Mouse (Mus musculus): ENCODE data around the gene Dctd. TPM values are rescaled to one million over a fixed set of nuclear protein-coding genes. Genes with fewer than 3 reads are reported as not detected.

Gene Dctd
- polyA plus RNA-seq, 1 experiment from 2014 or later, result 41.1 TPM

DNA sequence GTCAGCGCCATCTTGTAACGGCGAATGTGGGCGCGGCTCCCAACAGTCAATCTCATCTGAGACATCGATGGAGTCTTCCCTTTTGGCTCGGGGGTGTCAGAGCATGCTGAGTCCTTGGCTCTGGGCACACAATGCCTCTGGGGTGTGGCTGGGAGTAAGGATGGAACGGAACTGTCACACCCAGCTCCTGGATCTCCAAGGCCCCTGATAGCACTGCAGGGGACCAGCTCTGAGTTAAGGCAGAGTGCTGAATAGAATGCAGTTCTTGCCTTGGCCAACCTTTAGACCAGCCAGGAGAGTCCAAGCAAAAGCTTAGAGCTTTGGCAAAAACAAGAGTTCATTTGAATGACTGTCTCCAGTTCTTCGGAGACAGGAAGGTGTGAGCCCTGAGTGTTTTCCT lies 97.1 kb downstream of the Dctd start:
- Histone ChIP-seq H3K9me3 (ENCODE audit: control insufficient read depth, low read length) (no peaks in the 10 kb centered on the region), H3K4me2 (no peak overlapping the region), H3K27me3 (replicated peaks; ENCODE audit: control insufficient read depth, insufficient read depth, low read length) (no peaks in the 10 kb centered on the region), H3K27ac (ENCODE audit: low read depth, low read length) (no peak overlapping the region), H3K36me3 (ENCODE audit: control insufficient read depth, insufficient read depth, low read length) (no peaks in the 10 kb centered on the region), H3K9ac (ENCODE audit: low read depth, low read length) (no peak overlapping the region), H3K4me3 (ENCODE audit: low read depth, low read length) (no peak overlapping the region), H3K4me1 (replicated peaks; ENCODE audit: control insufficient read depth, insufficient read depth, low read length) (no peaks in the 10 kb centered on the region)
- 93% methylated on average over 9 of the region's 9 CpGs for WGBS
- DNase-seq (ENCODE audit: low spot score) (no peak), ATAC-seq (replicated peaks; ENCODE audit: low FRiP score) (no peak)

DNA sequence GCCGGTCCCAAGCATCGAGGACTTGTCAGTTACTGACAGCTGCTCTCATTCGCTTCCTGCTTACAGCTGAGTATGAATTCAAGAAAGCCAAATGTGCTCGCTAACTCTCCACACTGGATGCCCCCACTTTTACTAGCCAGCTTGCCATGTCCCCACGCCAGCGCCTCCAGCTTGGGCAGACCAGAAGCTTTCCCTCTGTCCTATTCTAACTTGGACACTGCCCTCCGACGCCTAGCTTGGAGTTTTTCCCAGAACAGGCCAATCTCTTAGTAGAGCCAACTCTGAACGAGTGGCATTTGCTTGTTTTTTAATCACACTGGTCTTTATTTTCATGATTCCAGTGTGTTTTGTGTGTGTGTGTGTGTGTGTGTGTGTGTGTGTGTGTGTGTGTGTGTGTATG lies 100.3 kb downstream of the Dctd start:
- H3K4me3 ChIP-seq (ENCODE audit: low read depth, low read length), result no peak overlapping the region
- no peak overlapping the region for H3K4me2 ChIP-seq
- DNase-seq (ENCODE audit: low spot score) (no peak), ATAC-seq (replicated peaks; ENCODE audit: low FRiP score) (no peak)
- H3K27ac ChIP-seq (ENCODE audit: low read depth, low read length), result no peak overlapping the region
- 93% methylated on average over 9 of the region's 9 CpGs for WGBS
- no peaks in the 10 kb centered on the region for H3K27me3 ChIP-seq (replicated peaks; ENCODE audit: control insufficient read depth, insufficient read depth, low read length)
- no peaks in the 10 kb centered on the region for H3K4me1 ChIP-seq (replicated peaks; ENCODE audit: control insufficient read depth, insufficient read depth, low read length)
- H3K36me3 ChIP-seq (ENCODE audit: control insufficient read depth, insufficient read depth, low read length), result no peaks in the 10 kb centered on the region
- H3K9me3 ChIP-seq (ENCODE audit: control insufficient read depth, low read length), result no peaks in the 10 kb centered on the region
- no peak overlapping the region for H3K9ac ChIP-seq (ENCODE audit: low read depth, low read length)

DNA sequence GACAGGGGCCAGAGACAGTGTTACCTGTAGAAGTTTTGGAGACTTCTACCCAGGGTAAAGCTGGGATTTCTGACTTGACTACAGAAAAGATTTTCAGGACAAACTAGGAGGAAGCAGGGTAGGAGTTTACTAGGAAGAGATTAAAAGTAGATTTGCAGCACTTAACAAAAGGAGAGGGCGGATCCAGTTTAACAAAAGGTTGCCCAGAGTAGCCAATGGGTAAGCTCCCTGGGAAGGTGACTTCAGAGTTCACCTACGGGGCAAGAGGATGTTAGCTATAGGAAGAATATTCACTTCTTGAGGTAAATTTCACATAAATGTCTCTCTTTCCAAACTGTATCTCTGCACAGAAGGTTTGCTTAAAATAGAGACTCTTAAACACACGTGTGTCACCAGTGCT lies 103.7 kb downstream of the Dctd start:
- H3K4me2 ChIP-seq, result no peak overlapping the region
- DNase-seq (ENCODE audit: low spot score), result no peak

More for the DNA sequence above, 103.7 kb downstream of the Dctd start:
- 71% methylated on average over 3 of the region's 3 CpGs for WGBS
- Histone ChIP-seq H3K9ac (ENCODE audit: low read depth, low read length) (no peak overlapping the region), H3K4me3 (ENCODE audit: low read depth, low read length) (no peak overlapping the region), H3K9me3 (ENCODE audit: control insufficient read depth, low read length) (no peaks in the 10 kb centered on the region), H3K4me1 (replicated peaks; ENCODE audit: control insufficient read depth, insufficient read depth, low read length) (no peaks in the 10 kb centered on the region), H3K27ac (ENCODE audit: low read depth, low read length) (no peak overlapping the region), H3K36me3 (ENCODE audit: control insufficient read depth, insufficient read depth, low read length) (no peaks in the 10 kb centered on the region), H3K27me3 (replicated peaks; ENCODE audit: control insufficient read depth, insufficient read depth, low read length) (no peaks in the 10 kb centered on the region)
- no peak for ATAC-seq (replicated peaks; ENCODE audit: low FRiP score)

Other genes starting within 250 kb of the Dctd start
- gene Wwc2, start 108.2 kb upstream of the Dctd start, polyA plus RNA-seq (2014; fragmentation: Nextera tagmentation; extraction: Ambion mirVana), result 6.2 and 7.3 TPM in 2 replicates